Mouse (Mus musculus) spleen, adult 2 months (tissue): ENCODE measurements around the gene Stard3. TPM values are rescaled to one million over a fixed set of nuclear protein-coding genes. Genes with fewer than 3 reads are reported as not detected.

Experiments
- DNase-seq, 2 experiments: peaks; one replicate each; pipeline versions ENCODE4 v3.0.0 to v3.0.0-alpha.2; 2012 to 2021; ENCODE audit warnings: low spot score in 2 of 2, low read depth in 1 of 2
- H3K27ac ChIP-seq: fragments of 200-500 bp; 2 replicates; pipeline ENCODE4 v1.5.1; 2012; ENCODE audit warnings: low read length, inconsistent platforms; ENCODE audit not compliant: insufficient read depth
- H3K27me3 ChIP-seq: fragments of 200-500 bp; 2 replicates; pipeline ENCODE4 v1.6.1; 2012; ENCODE audit warnings: mild to moderate bottlenecking, moderate library complexity, low read length, inconsistent platforms; ENCODE audit not compliant: control insufficient read depth, insufficient read depth
- H3K36me3 ChIP-seq: fragments of 200-500 bp; 2 replicates; pipeline ENCODE4 v1.6.1; 2012; ENCODE audit warnings: mild to moderate bottlenecking, low read length, inconsistent platforms; ENCODE audit not compliant: control insufficient read depth, insufficient read depth
- H3K4me1 ChIP-seq: fragments of 200-500 bp; 2 replicates; pipeline ENCODE4 v1.6.1; 2011; ENCODE audit warnings: inconsistent platforms; ENCODE audit not compliant: control insufficient read depth, insufficient read depth, insufficient read length
- H3K4me3 ChIP-seq: fragments of 200-500 bp; 2 replicates; pipeline ENCODE4 v1.5.1; 2011; ENCODE audit warnings: mild to moderate bottlenecking, inconsistent platforms; ENCODE audit not compliant: insufficient read depth, insufficient read length; ENCODE audit errors: extremely low read depth
- CTCF ChIP-seq: fragments of 200-500 bp; IDR thresholded peaks from 2 replicates; pipeline ENCODE4 v1.5.1; 2011; ENCODE audit warnings: mild to moderate bottlenecking, inconsistent platforms; ENCODE audit not compliant: insufficient read depth, insufficient read length, insufficient replicate concordance; ENCODE audit errors: extremely low read depth
- POLR2A ChIP-seq: fragments of 200-500 bp; IDR thresholded peaks from 2 replicates; pipeline ENCODE4 v1.6.1; 2011; ENCODE audit warnings: low read depth, low read length, inconsistent platforms
- WGBS: fragments of 180-500 bp; shearing (Covaris S2); methylation state at CpG from one replicate; pipeline ENCODE4 v1.1.7; 2018; 5-methylcytosine and 5-hydroxymethylcytosine counted together
- polyA plus RNA-seq: library from polyadenylated mRNA; depleted of rRNA; stranded (reverse); fragments of >200 nt; gene quantifications from 2 replicates; pipeline ENCODE4 v1.2.3, GENCODE M21; 2012; rRNA removed

Stard3 gene
- polyA plus RNA-seq, 1 experiment, result 70.7 TPM

- WGBS, result 86% methylated on average over 5 of the region's 5 CpGs
- H3K36me3 ChIP-seq, result no peaks in the 10 kb centered on the region
- no peak for DNase-seq
- no peaks in the 10 kb centered on the region for H3K27me3 ChIP-seq
- H3K4me3 ChIP-seq, result no peak overlapping the region
- TF ChIP-seq POLR2A (no peak), CTCF (no peak)
- H3K4me1 ChIP-seq, result no peaks in the 10 kb centered on the region
- no peak overlapping the region for H3K27ac ChIP-seq
These were observed 70.3 kb downstream of the Stard3 start for GRCm38 (mm10) chr11:98428436-98428835.

Other genes starting within 250 kb of the Stard3 start
- 15.4 and 17.6 TPM in 2 replicates for gene Fbxl20, start 208.0 kb upstream of the Stard3 start, polyA plus RNA-seq
- gene Med1, start 165.1 kb upstream of the Stard3 start, polyA plus RNA-seq, result 8.8 and 9.2 TPM in 2 replicates
- gene Cdk12, start 155.3 kb upstream of the Stard3 start, polyA plus RNA-seq, result 12.4 and 12.7 TPM in 2 replicates
- not detected in 2 replicates for gene Neurod2, start 28.7 kb upstream of the Stard3 start, polyA plus RNA-seq
- gene Ppp1r1b, start 10.0 kb upstream of the Stard3 start, polyA plus RNA-seq, result 0.27 and 0.44 TPM in 2 replicates
- 0.42 and 0.43 TPM in 2 replicates for gene Tcap, start 25.4 kb downstream of the Stard3 start, polyA plus RNA-seq
- gene Pnmt, start 28.1 kb downstream of the Stard3 start, polyA plus RNA-seq, result 0.07 TPM in 1 of 2 replicates, not detected in the other
- gene Pgap3, start 42.1 kb downstream of the Stard3 start, polyA plus RNA-seq, result 17.7 and 19.8 TPM in 2 replicates
- gene Erbb2, start 54.1 kb downstream of the Stard3 start, polyA plus RNA-seq, result 4.0 and 5.5 TPM in 2 replicates
- gene Mien1, start 80.6 kb downstream of the Stard3 start, polyA plus RNA-seq, result 37.1 and 37.8 TPM in 2 replicates
- gene Grb7, start 88.0 kb downstream of the Stard3 start, polyA plus RNA-seq, result 1.1 and 1.2 TPM in 2 replicates
- 104 and 113 TPM in 2 replicates for gene Ikzf3, start 187.7 kb downstream of the Stard3 start, polyA plus RNA-seq
- gene Zpbp2, start 192.7 kb downstream of the Stard3 start, polyA plus RNA-seq, result 1.2 TPM in 2 replicates
- gene Ormdl3, start 229.0 kb downstream of the Stard3 start, polyA plus RNA-seq, result 37.4 and 42.9 TPM in 2 replicates
- gene Lrrc3c, start 239.9 kb downstream of the Stard3 start, polyA plus RNA-seq, result not detected in 2 replicates